Mouse (Mus musculus): ENCODE measurements around the gene Magix. TPM values are rescaled to one million over a fixed set of nuclear protein-coding genes. Genes with fewer than 3 reads are reported as not detected.
"Not testable (repeated sequence)": the region's sequence is repeated elsewhere in the genome, so short reads cannot be mapped to it uniquely, and the experiment has no call there.

Magix gene
- polyA plus RNA-seq (2012): not detected in 2 replicates

GRCm38 (mm10) chrX:7680864-7681263 lies at the start of gene Magix:
Magix (minus strand) TSS chrX:7681251.
- TF ChIP-seq GATA1 (IDR thresholded peaks at IDR 0.05; ENCODE audit: low read length): no peak

GRCm38 (mm10) chrX:7728922-7729265 lies 47.8 kb upstream of the Magix start:
- no peak for TF ChIP-seq GATA1 (IDR thresholded peaks at IDR 0.05; ENCODE audit: low read length)

GRCm38 (mm10) chrX:7728215-7728921 lies 47.3 kb upstream of the Magix start, which contains the start of gene Praf2:
Praf2 (plus strand) TSS chrX:7728439.
- TF ChIP-seq GATA1 (IDR thresholded peaks at IDR 0.05; ENCODE audit: low read length): no peak

- TF ChIP-seq GATA1 (IDR thresholded peaks at IDR 0.05; ENCODE audit: low read length): no peak
Measured at GRCm38 (mm10) chrX:7727176-7727575, 46.1 kb upstream of the Magix start.

- no peak for TF ChIP-seq GATA1 (IDR thresholded peaks at IDR 0.05; ENCODE audit: low read length)
Measured at GRCm38 (mm10) chrX:7725841-7726240, 44.8 kb upstream of the Magix start.

- no peak for TF ChIP-seq GATA1 (IDR thresholded peaks at IDR 0.05; ENCODE audit: low read length)
Measured at GRCm38 (mm10) chrX:7724135-7724534, 43.1 kb upstream of the Magix start.

- TF ChIP-seq GATA1 (IDR thresholded peaks at IDR 0.05; ENCODE audit: low read length): no peak
Measured at GRCm38 (mm10) chrX:7722691-7723090, 41.6 kb upstream of the Magix start.

- TF ChIP-seq GATA1 (IDR thresholded peaks at IDR 0.05; ENCODE audit: low read length): no peak
Measured at GRCm38 (mm10) chrX:7722282-7722611, 41.2 kb upstream of the Magix start.

GRCm38 (mm10) chrX:7721514-7722281 lies 40.6 kb upstream of the Magix start, which contains the start of gene Gm45208:
Gm45208 (plus strand) TSS chrX:7722245.
- no peak for TF ChIP-seq GATA1 (IDR thresholded peaks at IDR 0.05; ENCODE audit: low read length)

GRCm38 (mm10) chrX:7714135-7714899 lies 33.3 kb upstream of the Magix start, which contains the start of gene Wdr45:
Wdr45 (plus strand) TSS chrX:7714333.
- not testable (repeated sequence) for TF ChIP-seq GATA1 (IDR thresholded peaks at IDR 0.05; ENCODE audit: low read length)

GRCm38 (mm10) chrX:7696954-7697381 lies 15.9 kb upstream of the Magix start, which contains the start of gene Gpkow:
Gpkow (plus strand) TSS chrX:7697131.
- no peak for TF ChIP-seq GATA1 (IDR thresholded peaks at IDR 0.05; ENCODE audit: low read length)

- no peak for TF ChIP-seq GATA1 (IDR thresholded peaks at IDR 0.05; ENCODE audit: low read length)
Measured at GRCm38 (mm10) chrX:7696520-7696919, 15.5 kb upstream of the Magix start.

GRCm38 (mm10) chrX:7692862-7693261 lies 11.8 kb upstream of the Magix start:
- no peak for TF ChIP-seq GATA1 (IDR thresholded peaks at IDR 0.05; ENCODE audit: low read length)

- TF ChIP-seq GATA1 (IDR thresholded peaks at IDR 0.05; ENCODE audit: low read length): no peak
Measured at GRCm38 (mm10) chrX:7690486-7690885, 9.4 kb upstream of the Magix start.

- no peak for TF ChIP-seq GATA1 (IDR thresholded peaks at IDR 0.05; ENCODE audit: low read length)
Measured at GRCm38 (mm10) chrX:7688321-7688720, 7.3 kb upstream of the Magix start.

GRCm38 (mm10) chrX:7680057-7680412 lies 1.0 kb downstream of the Magix start:
- TF ChIP-seq GATA1 (IDR thresholded peaks at IDR 0.05; ENCODE audit: low read length): no peak

Data from G1E-ER4 (cell line).